Mouse (Mus musculus): ENCODE measurements around the gene Wnt10b. TPM values are rescaled to one million over a fixed set of nuclear protein-coding genes. Genes with fewer than 3 reads are reported as not detected.
A peak's percentile ranks its signal among the peaks of the same experiment; 100 is the strongest.

Gene Wnt10b
- polyA plus RNA-seq, 1 experiment from 2014 or later, result 0.07 TPM

DNA sequence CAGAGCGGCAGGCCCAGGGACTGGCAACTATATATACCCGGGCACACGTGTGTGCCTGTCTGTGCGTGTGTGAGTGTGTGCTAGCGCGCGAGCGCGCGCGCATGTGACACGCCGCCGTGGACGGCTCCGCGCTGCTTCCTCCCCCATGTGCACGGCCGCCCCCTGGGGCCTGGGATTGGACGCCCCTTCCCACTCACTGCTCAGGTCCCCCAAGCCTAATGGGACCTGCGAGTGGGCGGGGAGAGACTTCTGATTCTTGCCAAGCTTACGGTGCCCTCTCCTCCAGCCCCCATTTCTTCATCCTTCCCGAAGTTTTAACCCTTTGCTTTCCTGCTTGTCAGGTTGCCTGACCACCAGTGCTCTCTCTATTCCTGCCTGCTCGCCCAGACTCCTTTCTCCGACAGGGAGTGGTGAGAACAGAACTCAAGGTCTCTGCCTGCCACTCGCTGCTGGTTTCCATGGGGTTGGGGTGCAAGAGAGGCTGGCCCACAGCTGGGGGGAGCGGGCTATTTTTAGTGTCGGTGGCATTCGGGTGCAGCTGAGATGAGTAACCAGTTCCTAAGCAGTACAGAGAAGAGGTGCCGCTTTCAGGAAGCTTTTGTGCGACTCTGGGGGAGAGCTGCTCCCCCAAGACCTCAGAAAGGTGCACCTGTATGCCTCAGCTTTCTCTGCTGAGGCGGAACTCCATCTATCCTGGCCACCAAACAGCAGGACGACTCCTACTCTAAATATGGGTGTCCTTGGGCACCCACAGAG is 30.1 kb upstream of the Wnt10b start:
- H3K36me3 ChIP-seq, result peaks cover 26% of the 10 kb centered on the region
- H3K27me3 ChIP-seq (replicated peaks), result peaks cover 78% of the 10 kb centered on the region
- ATAC-seq (ENCODE audit: extremely low read depth, insufficient number of reproducible peaks, low FRiP score, low TSS enrichment), result no peak
- peaks cover 63% of the 10 kb centered on the region for H3K4me1 ChIP-seq
- no peaks in the 10 kb centered on the region for H3K9me3 ChIP-seq
- H3K4me3 ChIP-seq, result peak overlapping the region; percentile 57
- no peak overlapping the region for H3K27ac ChIP-seq (replicated peaks)
- peak overlapping the region; percentile 77 for H3K4me2 ChIP-seq
- WGBS, result under 1% methylated on average over 22 of the region's 34 CpGs
- H3K9ac ChIP-seq, result peak overlapping the region; percentile 76

DNA sequence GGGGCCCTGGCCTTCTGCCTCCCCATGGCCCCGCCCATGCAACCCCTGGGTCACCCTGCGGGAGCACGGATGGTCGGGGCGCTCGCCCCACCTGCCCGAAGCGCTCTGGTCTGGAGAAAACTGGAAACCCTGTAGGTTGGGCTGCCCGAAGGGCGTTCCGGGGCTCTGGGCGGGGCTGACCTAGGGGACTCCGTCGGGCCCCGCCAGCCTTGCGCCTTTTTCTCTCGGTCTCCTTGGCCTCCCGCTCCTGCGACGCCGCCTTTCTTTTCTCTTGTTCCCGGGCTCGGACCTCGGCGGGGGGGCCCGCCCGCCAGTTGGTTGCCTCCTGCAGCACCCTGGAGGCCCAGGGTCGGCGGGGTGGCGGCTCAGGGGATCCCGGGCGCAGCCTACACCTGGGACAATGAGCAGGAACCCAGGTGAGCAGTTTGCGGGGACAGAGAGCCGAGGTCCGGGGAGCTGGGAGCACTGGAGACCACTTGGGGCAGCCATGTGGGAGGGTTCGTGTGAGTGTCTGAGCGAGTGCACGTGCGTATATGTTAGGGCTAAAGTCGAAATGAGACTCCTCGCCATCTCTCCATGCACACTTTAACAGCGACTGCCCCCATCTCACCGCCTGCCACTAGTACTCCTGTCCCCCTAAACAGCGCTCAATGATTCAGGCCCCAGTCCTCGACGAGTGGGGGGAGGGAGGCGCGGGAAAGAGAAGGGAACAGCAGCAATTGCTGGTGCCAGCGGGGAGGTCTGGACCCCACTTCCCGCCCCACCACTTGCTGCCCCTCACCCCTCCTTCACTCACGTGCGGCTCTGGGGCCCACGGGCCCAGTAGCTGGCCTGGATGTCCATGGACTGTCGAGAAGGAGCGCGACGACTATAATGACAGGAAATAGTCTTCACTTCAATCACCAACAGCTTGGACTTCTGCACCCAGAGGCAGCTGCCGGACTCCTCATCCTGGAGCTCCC is 29.1 kb upstream of the Wnt10b start:
- Histone ChIP-seq H3K9me3 (no peaks in the 10 kb centered on the region), H3K4me2 (peak overlapping the region; percentile 77), H3K36me3 (peaks cover 17% of the 10 kb centered on the region), H3K27ac (replicated peaks) (no peak overlapping the region), H3K4me3 (peak overlapping the region; percentile 57), H3K4me1 (peaks cover 66% of the 10 kb centered on the region), H3K27me3 (replicated peaks) (peaks cover 88% of the 10 kb centered on the region), H3K9ac (peak overlapping the region; percentile 76)
- WGBS, result 1% methylated on average over 58 of the region's 58 CpGs
- no peak for ATAC-seq (ENCODE audit: extremely low read depth, insufficient number of reproducible peaks, low FRiP score, low TSS enrichment)

DNA sequence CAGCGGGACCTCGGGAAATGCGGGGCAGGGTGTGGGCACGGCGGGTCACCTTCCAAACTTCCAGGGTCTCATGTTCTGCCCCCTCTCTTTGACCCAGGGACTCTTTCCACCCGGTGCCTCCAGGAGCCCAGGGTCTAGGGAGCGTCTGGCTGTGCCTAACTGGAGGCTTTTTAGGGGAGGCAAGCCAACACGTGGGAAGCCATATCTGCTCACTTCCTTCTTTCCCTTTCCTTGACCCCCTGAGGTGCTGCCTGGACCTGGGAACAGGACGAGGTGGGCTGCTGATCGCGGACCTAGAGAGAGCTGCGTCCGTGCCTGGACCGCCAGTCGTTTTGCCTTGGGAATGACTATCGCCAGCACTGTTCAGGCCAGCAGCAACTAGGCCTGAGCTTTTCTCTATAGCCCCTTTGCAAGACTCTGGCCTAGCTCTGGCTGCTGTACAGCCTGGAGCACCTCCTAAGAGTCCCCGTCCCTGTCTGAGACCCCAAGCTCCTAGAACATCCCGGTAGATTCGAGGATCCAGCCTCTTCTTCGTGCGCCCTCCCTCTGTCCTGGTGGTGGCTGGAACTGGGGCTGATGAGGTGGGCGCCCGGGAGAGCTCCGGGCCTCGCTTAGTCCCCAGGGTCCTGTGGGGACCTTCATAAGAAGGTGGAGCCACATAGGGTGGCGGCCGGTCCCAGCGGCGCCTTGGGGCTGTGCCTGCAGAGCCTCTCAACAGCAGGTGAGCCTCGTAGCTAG is 28.3 kb upstream of the Wnt10b start:
- Histone ChIP-seq H3K4me1 (peaks cover 66% of the 10 kb centered on the region), H3K27ac (replicated peaks) (no peak overlapping the region), H3K9me3 (no peaks in the 10 kb centered on the region), H3K9ac (no peak overlapping the region), H3K27me3 (replicated peaks) (peaks cover 96% of the 10 kb centered on the region), H3K4me3 (peak overlapping the region; percentile 57), H3K36me3 (peaks cover 9% of the 10 kb centered on the region), H3K4me2 (peak overlapping the region; percentile 77)
- 9% methylated on average over 30 of the region's 30 CpGs for WGBS
- no peak for ATAC-seq (ENCODE audit: extremely low read depth, insufficient number of reproducible peaks, low FRiP score, low TSS enrichment)

DNA sequence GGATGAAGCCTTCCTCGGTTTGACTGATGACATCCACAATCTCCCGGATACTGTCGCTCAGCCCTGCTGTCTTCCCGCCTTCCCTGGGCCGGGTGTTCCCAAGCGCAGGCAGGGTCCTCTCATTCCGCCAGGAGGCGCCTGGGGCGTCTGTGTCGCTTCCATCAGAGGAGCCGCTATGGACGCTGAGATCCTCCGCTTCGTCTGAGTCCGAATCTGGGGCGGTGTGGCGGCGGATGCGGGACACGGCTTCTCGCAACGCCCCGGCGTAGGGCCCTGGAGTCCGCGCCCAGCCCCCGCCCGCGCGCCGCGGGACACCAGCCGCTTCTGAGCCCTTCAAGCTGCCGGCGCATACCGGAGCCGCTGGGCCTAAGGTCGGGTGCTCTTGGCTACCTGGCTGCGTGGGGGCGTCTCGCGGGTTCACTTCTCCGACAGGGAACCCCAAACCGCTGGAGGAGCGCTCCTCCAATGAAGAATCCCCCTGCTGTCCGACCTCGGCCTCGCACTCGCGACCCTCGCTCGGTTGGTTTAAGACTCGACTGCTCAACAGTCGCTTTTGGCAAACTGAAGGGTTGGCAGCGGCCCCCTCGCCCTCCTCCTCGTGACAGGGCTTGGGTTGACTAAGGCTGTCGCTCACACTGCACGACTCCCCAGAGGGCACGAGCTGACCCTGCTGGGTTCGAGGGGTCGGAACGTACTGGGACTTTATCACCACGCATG is 27.5 kb upstream of the Wnt10b start:
- H3K36me3 ChIP-seq, result 0 out of 2 replicates have a peak, but pooled peaks cover 1% of the 10 kb centered on the region
- H3K4me3 ChIP-seq, result peak overlapping the region; percentile 57
- no peaks in the 10 kb centered on the region for H3K9me3 ChIP-seq
- no peak overlapping the region for H3K27ac ChIP-seq (replicated peaks)
- peaks cover 100% of the 10 kb centered on the region for H3K27me3 ChIP-seq (replicated peaks)
- H3K4me1 ChIP-seq, result peaks cover 66% of the 10 kb centered on the region
- 1% methylated on average over 64 of the region's 64 CpGs for WGBS
- no peak for ATAC-seq (ENCODE audit: extremely low read depth, insufficient number of reproducible peaks, low FRiP score, low TSS enrichment)
- peak overlapping the region; percentile 76 for H3K9ac ChIP-seq
- H3K4me2 ChIP-seq, result peak overlapping the region; percentile 77

DNA sequence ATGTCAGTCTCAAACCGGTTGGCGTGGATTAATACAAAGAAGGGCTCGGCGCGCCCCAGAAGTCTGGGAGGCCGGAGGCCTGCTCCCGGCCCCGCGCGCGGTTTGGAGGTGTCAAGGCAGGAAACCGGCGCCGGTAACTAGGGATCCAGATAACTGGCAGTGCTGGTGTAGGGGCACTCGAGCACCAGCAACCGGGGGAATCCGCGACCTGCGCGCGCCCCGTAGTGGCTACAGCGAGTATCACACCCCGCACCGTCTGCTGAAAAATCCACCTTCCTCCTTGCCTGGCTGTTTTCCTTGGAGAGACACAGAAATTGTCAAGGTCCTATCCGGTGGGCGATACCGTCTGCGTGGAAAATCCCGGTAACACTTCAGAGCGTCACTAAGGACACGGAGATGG is 26.1 kb upstream of the Wnt10b start:
- peaks cover 100% of the 10 kb centered on the region for H3K27me3 ChIP-seq (replicated peaks)
- H3K4me2 ChIP-seq, result peak overlapping the region; percentile 64
- H3K27ac ChIP-seq (replicated peaks), result no peak overlapping the region
- H3K9me3 ChIP-seq, result no peaks in the 10 kb centered on the region
- H3K9ac ChIP-seq, result peak overlapping the region; percentile 42
- peak overlapping the region; percentile 34 for H3K4me3 ChIP-seq
- H3K4me1 ChIP-seq, result peaks cover 56% of the 10 kb centered on the region
- WGBS, result under 1% methylated on average over 32 of the region's 32 CpGs
- ATAC-seq (ENCODE audit: extremely low read depth, insufficient number of reproducible peaks, low FRiP score, low TSS enrichment), result no peak
- H3K36me3 ChIP-seq, result no peaks in the 10 kb centered on the region

DNA sequence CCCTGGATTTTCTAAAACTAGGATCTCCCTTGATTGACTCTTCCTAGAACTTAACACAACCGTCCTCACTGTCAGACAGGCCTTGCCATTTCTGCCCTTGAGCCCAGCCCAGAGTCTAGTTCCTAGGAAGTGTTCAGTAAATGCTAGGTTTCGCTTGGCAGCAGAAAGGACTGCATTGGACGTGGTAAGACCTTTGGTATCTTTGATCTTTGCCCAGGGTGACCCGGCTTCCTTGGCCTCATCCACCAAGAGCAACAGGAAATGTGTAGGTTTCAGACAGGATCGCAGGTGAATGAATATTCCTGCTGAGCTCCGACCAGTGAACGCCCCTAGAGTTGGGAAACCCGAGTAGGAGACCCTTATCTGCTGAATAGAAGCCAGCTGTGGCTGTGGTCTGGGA is 25.0 kb upstream of the Wnt10b start:
- Histone ChIP-seq H3K4me2 (peak overlapping the region; percentile 64; the same call in 1 of the 2 replicates), H3K4me1 (peaks cover 47% of the 10 kb centered on the region), H3K9me3 (no peaks in the 10 kb centered on the region), H3K9ac (no peak overlapping the region), H3K27ac (replicated peaks) (no peak overlapping the region), H3K36me3 (no peaks in the 10 kb centered on the region), H3K27me3 (replicated peaks) (peaks cover 100% of the 10 kb centered on the region), H3K4me3 (no peak overlapping the region)
- no peak for ATAC-seq (ENCODE audit: extremely low read depth, insufficient number of reproducible peaks, low FRiP score, low TSS enrichment)
- WGBS, result 5% methylated on average over 8 of the region's 8 CpGs

DNA sequence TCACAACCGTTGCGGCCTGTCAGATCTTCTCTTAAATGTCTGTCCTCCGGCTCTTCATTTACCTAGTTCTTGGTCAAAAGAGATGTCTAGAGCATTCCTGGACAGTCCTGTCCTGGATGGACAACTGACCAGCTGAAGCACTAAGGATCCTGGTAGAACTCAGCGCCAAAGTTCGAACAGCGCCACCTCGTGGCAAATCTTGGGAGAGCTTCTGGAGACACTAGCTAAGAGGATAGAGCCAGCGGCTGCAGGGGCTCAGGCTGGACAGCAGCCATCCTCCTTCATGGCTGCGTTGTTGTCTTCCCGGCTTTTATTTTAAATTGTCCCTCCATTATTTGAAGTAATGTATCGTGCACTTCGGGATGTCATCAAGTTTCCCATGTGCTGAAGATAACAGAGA is 21.4 kb upstream of the Wnt10b start:
- no peak overlapping the region for H3K27ac ChIP-seq (replicated peaks)
- no peak overlapping the region for H3K4me2 ChIP-seq
- no peak overlapping the region for H3K4me3 ChIP-seq
- no peaks in the 10 kb centered on the region for H3K36me3 ChIP-seq
- no peaks in the 10 kb centered on the region for H3K9me3 ChIP-seq
- peaks cover 100% of the 10 kb centered on the region for H3K27me3 ChIP-seq (replicated peaks)
- ATAC-seq (ENCODE audit: extremely low read depth, insufficient number of reproducible peaks, low FRiP score, low TSS enrichment), result no peak
- no peak overlapping the region for H3K9ac ChIP-seq
- WGBS, result 13% methylated on average over 12 of the region's 12 CpGs
- H3K4me1 ChIP-seq, result peaks cover 33% of the 10 kb centered on the region

DNA sequence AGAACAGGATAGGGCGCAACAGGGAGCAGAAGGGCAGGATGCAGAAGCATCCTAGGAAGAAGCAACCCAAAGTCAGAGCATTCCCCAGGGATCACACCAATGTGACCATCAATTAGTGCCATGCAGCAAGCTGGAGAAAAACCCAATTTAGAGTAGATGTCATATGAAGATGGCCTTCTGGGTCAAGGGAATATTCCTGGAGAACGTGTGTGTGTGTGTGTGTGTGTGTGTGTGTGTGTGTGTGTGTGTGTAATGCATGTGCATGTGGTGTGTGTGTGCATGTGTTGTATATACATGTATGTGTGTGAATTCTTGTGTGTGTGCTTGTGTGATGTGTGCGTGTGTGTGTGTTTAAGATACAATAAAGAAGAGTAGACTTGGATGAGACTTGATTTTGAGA is 21.0 kb upstream of the Wnt10b start:
- Histone ChIP-seq H3K9me3 (no peaks in the 10 kb centered on the region), H3K4me3 (no peak overlapping the region), H3K4me1 (peaks cover 29% of the 10 kb centered on the region), H3K27ac (replicated peaks) (no peak overlapping the region), H3K9ac (no peak overlapping the region), H3K27me3 (replicated peaks) (peaks cover 100% of the 10 kb centered on the region), H3K36me3 (no peaks in the 10 kb centered on the region), H3K4me2 (no peak overlapping the region)
- 43% methylated on average over 3 of the region's 3 CpGs for WGBS
- ATAC-seq (ENCODE audit: extremely low read depth, insufficient number of reproducible peaks, low FRiP score, low TSS enrichment), result no peak

DNA sequence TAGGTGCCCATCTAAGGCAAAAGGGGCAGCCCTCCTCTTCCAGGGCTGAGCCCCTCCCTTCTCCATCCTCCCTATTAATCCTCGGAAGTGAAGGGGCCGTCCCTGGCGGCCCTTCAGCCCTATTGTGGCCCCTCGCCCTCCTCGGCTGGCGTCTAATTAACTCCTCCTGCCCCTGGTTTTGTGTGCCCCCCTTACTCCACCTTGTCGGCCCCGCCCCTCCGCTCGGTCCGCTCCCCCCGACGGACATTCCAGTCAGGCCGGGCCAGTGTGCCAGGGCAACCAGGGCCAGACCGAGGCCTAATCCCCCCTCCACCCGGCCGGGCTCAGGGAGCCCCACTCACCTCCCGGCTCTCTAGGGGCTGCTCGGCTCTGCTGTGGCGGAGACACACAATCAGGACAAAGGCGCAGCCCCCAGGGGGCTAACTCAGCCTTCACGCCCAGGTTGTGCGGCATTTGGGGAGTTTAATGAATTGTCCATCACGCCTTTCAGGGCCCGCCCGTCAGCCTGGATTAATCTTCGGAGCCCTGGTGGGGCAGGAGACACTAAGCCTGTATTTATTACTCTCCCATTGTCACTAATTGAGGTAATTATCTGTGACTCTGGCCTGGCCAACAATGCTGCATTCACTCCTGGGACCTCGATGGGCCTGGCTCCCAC is 20.0 kb upstream of the Wnt10b start:
- no peak overlapping the region for H3K27ac ChIP-seq (replicated peaks)
- H3K4me1 ChIP-seq, result peaks cover 25% of the 10 kb centered on the region
- no peak overlapping the region for H3K4me3 ChIP-seq
- peak overlapping the region; percentile 21; the same call in 1 of the 2 replicates for H3K4me2 ChIP-seq
- ATAC-seq (ENCODE audit: extremely low read depth, insufficient number of reproducible peaks, low FRiP score, low TSS enrichment), result no peak
- WGBS, result 6% methylated on average over 28 of the region's 28 CpGs
- H3K9ac ChIP-seq, result no peak overlapping the region
- H3K9me3 ChIP-seq, result no peaks in the 10 kb centered on the region
- peaks cover 100% of the 10 kb centered on the region for H3K27me3 ChIP-seq (replicated peaks)
- no peaks in the 10 kb centered on the region for H3K36me3 ChIP-seq
